Mouse (Mus musculus) heart, adult 2 months (tissue): ENCODE results near the gene Slc13a2. TPM values are rescaled to one million over a fixed set of nuclear protein-coding genes. Genes with fewer than 3 reads are reported as not detected.

Source experiments
- DNase-seq, 2 experiments: peaks; one replicate each; pipeline ENCODE4 v3.0.0; 2021
- H3K27ac ChIP-seq: fragments of 200-600 bp; 2 replicates; pipeline ENCODE4 v1.8.1; 2022
- H3K27me3 ChIP-seq: fragments of 200-500 bp; 2 replicates; pipeline ENCODE4 v1.6.1; 2012; ENCODE audit warnings: mild to moderate bottlenecking, low read length, inconsistent platforms, mixed read lengths; ENCODE audit not compliant: control insufficient read depth, insufficient read depth
- H3K36me3 ChIP-seq: fragments of 200-500 bp; 2 replicates; pipeline ENCODE4 v1.6.1; 2012; ENCODE audit warnings: low read length, inconsistent platforms; ENCODE audit not compliant: control insufficient read depth, insufficient read depth
- H3K4me1 ChIP-seq: fragments of 200-500 bp; 2 replicates; pipeline ENCODE4 v1.6.1; 2011; ENCODE audit warnings: low read length; ENCODE audit not compliant: control insufficient read depth, insufficient read depth
- H3K4me3 ChIP-seq: fragments of 200-600 bp; 2 replicates; pipeline ENCODE4 v1.8.1; 2022
- H3K79me2 ChIP-seq: fragments of 200-500 bp; replicated peaks from 2 replicates; pipeline ENCODE4 v1.6.1; 2012; ENCODE audit warnings: mild to moderate bottlenecking, inconsistent platforms, low read length, moderate library complexity, mixed read lengths; ENCODE audit not compliant: control insufficient read depth, insufficient read depth
- H3K9ac ChIP-seq: fragments of 200-500 bp; 2 replicates; pipeline ENCODE4 v1.6.1; 2012; ENCODE audit warnings: low read depth, mild to moderate bottlenecking, control low read depth, inconsistent platforms, low read length, mixed read lengths
- CTCF ChIP-seq: fragments of 200-600 bp; IDR thresholded peaks from 2 replicates; pipeline ENCODE4 v1.8.1; 2022; ENCODE audit warnings: antibody characterized with exemption, mild to moderate bottlenecking, moderate library complexity
- EP300 ChIP-seq: fragments of 200-500 bp; IDR thresholded peaks from 2 replicates; pipeline ENCODE4 v1.6.1; 2011; ENCODE audit warnings: low read depth, low read length, control low read depth; ENCODE audit not compliant: insufficient read depth
- POLR2A ChIP-seq: fragments of 200-500 bp; IDR thresholded peaks from 2 replicates; pipeline ENCODE4 v1.6.1; 2011; ENCODE audit warnings: mild to moderate bottlenecking, low read depth, low read length, control low read depth; ENCODE audit not compliant: insufficient read depth
- WGBS: fragments of 180-500 bp; shearing (Covaris S2); methylation state at CpG from one replicate; pipeline ENCODE4 v1.1.7; 2018; 5-methylcytosine and 5-hydroxymethylcytosine counted together
- intact Hi-C: fragments of 180-260 bp; cut with DNase I; formaldehyde crosslinking; loops from one replicate; pipeline ENCODE4 v1.15.1; 2025
- polyA plus RNA-seq: library from polyadenylated mRNA; depleted of rRNA; stranded (reverse); fragments of >200 nt; gene quantifications from 2 replicates; pipeline ENCODE4 v1.2.3, GENCODE M21; 2012
- total RNA-seq, 2 experiments: library from RNA; stranded (reverse); gene quantifications; 2 replicates each; pipeline ENCODE4 v1.2.3; 2021

Slc13a2 gene
- total and polyA plus RNA-seq, 3 experiments, result 0.23 TPM; not detected in 2

- Histone ChIP-seq H3K79me2 (no peaks in the 10 kb centered on the region), H3K9ac (no peak overlapping the region), H3K36me3 (no peaks in the 10 kb centered on the region), H3K4me1 (no peaks in the 10 kb centered on the region), H3K4me3 (no peak overlapping the region), H3K27me3 (no peaks in the 10 kb centered on the region), H3K27ac (no peak overlapping the region)
- TF ChIP-seq EP300, result no peak
- TF ChIP-seq CTCF, result no peak
- no peak for TF ChIP-seq POLR2A
- intact Hi-C loops, result no loop called here
- no peak for DNase-seq
- 90% methylated on average over 11 of the region's 11 CpGs for WGBS
Observed at GRCm38 (mm10) chr11:78371711-78372110, 50.3 kb downstream of the Slc13a2 start.

DNA sequence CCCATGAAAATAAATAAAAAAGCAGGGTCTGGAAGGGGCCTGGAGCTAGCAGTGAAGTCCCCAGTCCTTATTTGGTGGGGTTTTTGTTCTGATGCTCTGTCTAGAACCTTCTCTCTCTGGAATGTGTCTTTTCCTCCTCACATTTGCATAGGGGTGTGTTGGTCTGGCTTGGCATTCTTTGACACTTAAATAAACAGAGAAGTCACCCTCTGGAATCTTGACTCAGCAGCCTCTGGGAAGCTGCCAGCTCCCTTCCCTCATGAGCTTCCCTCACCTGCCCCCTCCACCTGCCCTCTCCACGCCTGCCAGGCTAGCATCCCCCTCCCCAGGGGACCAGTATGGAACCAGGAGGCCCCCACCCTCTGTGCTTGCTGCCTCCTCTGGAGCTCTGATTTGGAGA is 51.6 kb downstream of the Slc13a2 start:
- H3K36me3 ChIP-seq, result no peaks in the 10 kb centered on the region
- H3K27ac ChIP-seq, result no peak overlapping the region
- WGBS, result 56% methylated on average over 1 of the region's 1 CpGs
- H3K9ac ChIP-seq, result no peak overlapping the region
- no peak for TF ChIP-seq CTCF
- no peak for TF ChIP-seq POLR2A
- no peak for TF ChIP-seq EP300
- H3K4me3 ChIP-seq, result no peak overlapping the region
- intact Hi-C loops, result no loop called here
- no peaks in the 10 kb centered on the region for H3K79me2 ChIP-seq
- H3K27me3 ChIP-seq, result no peaks in the 10 kb centered on the region
- DNase-seq, result no peak
- H3K4me1 ChIP-seq, result no peaks in the 10 kb centered on the region

- H3K36me3 ChIP-seq, result no peaks in the 10 kb centered on the region
- H3K79me2 ChIP-seq, result no peaks in the 10 kb centered on the region
- TF ChIP-seq POLR2A (no peak), CTCF (no peak), EP300 (no peak)
- no peak for DNase-seq
- no peak overlapping the region for H3K9ac ChIP-seq
- no peaks in the 10 kb centered on the region for H3K27me3 ChIP-seq
- 93% methylated on average over 15 of the region's 15 CpGs for WGBS
- H3K4me1 ChIP-seq, result no peaks in the 10 kb centered on the region
- H3K27ac ChIP-seq, result no peak overlapping the region
- intact Hi-C loops, result no loop called here
- no peak overlapping the region for H3K4me3 ChIP-seq
Observed at GRCm38 (mm10) chr11:78367456-78368225, 54.4 kb downstream of the Slc13a2 start.

DNA sequence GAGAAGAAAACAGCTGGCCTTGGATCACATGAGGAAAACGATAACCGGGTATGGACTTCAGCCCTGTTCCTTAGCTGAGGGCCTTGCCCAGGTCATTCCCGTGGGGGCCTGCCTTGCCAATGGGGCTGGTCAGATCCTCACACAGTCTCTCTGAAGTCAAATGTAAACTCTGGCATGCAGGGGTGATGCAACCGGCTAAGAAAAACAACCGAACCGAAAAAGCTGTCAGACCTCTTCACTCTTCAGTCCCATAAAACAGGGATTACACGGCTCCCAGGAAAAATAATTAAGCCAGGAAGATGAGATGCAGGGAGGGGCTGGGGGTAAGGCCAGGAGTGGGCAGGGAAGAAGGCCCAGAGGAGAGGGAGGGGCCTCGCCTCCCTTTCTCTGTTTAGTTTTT is 57.9 kb downstream of the Slc13a2 start:
- TF ChIP-seq EP300 (no peak), CTCF (no peak), POLR2A (no peak)
- no peaks in the 10 kb centered on the region for H3K79me2 ChIP-seq
- H3K4me3 ChIP-seq, result no peak overlapping the region
- intact Hi-C loops, result no loop called here
- no peak for DNase-seq
- H3K9ac ChIP-seq, result no peak overlapping the region
- no peaks in the 10 kb centered on the region for H3K4me1 ChIP-seq
- 48% methylated on average over 8 of the region's 8 CpGs for WGBS
- H3K27ac ChIP-seq, result no peak overlapping the region
- no peaks in the 10 kb centered on the region for H3K27me3 ChIP-seq
- no peaks in the 10 kb centered on the region for H3K36me3 ChIP-seq

DNA sequence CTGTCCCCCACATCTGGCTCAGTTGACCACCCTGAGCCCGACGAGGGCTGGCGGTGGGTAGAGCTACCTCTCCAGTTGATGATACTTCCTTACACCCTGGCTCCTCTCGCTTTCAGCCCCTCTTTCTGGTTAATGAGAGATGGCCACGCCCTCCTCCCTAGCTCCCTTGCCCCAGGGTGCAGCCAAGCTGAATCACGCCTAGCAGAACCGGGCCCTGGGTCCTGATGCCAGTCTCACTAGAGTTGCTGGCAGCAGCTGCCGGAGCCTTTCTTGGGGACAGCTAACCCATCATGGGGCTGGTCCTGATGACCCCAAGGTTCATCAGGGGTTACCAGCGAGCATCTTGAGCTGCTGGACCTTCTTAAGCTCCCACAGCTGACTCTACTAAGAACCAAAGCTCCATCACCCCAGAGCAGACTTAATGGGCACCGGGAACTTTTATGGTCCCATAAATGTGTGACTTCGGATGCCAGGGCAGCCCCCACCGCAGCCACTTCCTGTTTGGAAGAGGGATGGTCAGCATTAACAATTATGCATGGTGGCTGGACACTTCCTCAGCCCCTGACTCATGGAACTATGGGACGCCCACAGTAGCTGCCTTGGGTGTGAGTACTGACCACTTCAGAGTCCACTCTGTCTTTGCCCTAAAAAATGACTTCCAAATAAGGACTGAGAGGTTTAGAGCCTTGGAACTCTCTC is 58.6 kb downstream of the Slc13a2 start:
- H3K36me3 ChIP-seq, result no peaks in the 10 kb centered on the region
- no peaks in the 10 kb centered on the region for H3K4me1 ChIP-seq
- H3K79me2 ChIP-seq, result no peaks in the 10 kb centered on the region
- H3K27me3 ChIP-seq, result no peaks in the 10 kb centered on the region
- H3K9ac ChIP-seq, result no peak overlapping the region
- TF ChIP-seq EP300 (no peak), POLR2A (no peak), CTCF (no peak)
- no peak overlapping the region for H3K4me3 ChIP-seq
- 66% methylated on average over 13 of the region's 13 CpGs for WGBS
- H3K27ac ChIP-seq, result no peak overlapping the region
- no peak for DNase-seq
- intact Hi-C loops, result no loop called here

GRCm38 (mm10) chr11:78360789-78361131 is 61.3 kb downstream of the Slc13a2 start:
- no peaks in the 10 kb centered on the region for H3K4me1 ChIP-seq
- 50% methylated on average over 2 of the region's 2 CpGs for WGBS
- H3K27ac ChIP-seq, result no peak overlapping the region
- no peak for DNase-seq
- H3K4me3 ChIP-seq, result no peak overlapping the region
- H3K36me3 ChIP-seq, result no peaks in the 10 kb centered on the region
- H3K27me3 ChIP-seq, result no peaks in the 10 kb centered on the region
- no peak for TF ChIP-seq POLR2A
- no peak for TF ChIP-seq CTCF
- TF ChIP-seq EP300, result no peak
- H3K79me2 ChIP-seq, result no peaks in the 10 kb centered on the region
- intact Hi-C loops, result loop anchor here (1.0 kb wide), 1 partner anchor 39 kb away; no protein-coding TSS in a partner anchor
- no peak overlapping the region for H3K9ac ChIP-seq
